Mouse (Mus musculus) CD4-positive helper T cell, adult 2 months (primary cell): ENCODE results near the gene St5.

Experiments
- DNase-seq: peaks from one replicate; pipeline ENCODE4 v3.0.0-alpha.2; 2012; ENCODE audit warnings: low read depth, missing footprints, low spot score

St5 gene

DNA sequence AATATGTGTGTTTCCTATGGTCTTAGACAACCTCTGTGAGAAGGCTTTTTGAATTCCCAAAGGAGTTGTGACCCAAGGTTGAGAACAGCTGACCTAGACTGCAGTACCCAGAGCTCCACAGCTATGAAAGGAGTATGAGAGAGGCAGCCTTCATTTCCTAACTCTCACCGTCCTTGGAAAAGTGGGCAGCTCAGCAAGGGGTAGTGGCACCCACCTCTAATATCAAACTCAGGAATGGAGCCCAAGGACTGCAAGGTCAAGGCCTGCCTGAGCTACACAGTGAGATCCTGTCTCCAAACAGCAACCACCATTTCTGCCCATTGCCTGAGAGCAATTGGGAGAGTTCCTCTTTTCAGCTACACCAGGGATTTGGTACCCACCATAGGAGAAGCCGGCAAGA lies 173.7 kb downstream of the St5 start:
- DNase-seq: no peak

DNA sequence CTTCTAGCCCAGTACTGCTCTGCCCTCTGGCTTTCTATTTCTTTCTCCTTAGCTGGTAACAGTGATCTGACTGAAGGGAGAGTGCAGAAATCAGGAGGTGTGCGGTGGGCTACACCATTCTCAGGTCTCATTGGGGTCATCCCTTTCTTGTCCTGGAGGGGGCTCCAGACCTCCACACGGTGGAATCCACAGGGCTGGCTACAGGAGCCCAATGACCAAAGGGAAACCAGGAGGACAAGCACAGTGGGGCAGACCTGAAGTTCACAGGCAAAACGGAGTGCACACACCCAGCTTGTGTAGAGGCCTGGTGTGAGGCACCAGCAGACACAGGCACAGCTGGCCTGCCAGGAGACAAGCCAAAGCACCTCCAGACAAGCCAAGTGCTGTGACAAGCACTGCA lies 175.0 kb downstream of the St5 start:
- DNase-seq: no peak

DNA sequence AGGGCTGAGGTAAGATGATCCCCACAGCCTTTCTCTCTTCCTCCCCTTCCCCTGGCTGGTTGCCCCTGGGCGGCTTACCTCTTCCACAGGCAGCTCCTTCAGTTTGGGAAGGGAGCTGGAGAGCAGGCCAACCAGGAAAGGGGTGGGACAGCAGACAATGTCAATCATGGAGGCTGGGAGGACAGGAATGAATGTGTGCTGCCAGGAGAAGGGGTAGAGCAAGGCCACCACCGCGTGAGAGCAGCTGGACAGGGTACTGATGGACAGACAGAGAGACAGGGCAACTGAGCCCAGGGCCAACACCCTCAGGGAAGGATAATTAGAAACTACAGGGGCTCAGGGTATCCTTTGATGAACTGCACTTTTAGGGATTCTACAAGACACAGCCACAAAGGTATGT lies 175.9 kb downstream of the St5 start:
- no peak for DNase-seq

DNA sequence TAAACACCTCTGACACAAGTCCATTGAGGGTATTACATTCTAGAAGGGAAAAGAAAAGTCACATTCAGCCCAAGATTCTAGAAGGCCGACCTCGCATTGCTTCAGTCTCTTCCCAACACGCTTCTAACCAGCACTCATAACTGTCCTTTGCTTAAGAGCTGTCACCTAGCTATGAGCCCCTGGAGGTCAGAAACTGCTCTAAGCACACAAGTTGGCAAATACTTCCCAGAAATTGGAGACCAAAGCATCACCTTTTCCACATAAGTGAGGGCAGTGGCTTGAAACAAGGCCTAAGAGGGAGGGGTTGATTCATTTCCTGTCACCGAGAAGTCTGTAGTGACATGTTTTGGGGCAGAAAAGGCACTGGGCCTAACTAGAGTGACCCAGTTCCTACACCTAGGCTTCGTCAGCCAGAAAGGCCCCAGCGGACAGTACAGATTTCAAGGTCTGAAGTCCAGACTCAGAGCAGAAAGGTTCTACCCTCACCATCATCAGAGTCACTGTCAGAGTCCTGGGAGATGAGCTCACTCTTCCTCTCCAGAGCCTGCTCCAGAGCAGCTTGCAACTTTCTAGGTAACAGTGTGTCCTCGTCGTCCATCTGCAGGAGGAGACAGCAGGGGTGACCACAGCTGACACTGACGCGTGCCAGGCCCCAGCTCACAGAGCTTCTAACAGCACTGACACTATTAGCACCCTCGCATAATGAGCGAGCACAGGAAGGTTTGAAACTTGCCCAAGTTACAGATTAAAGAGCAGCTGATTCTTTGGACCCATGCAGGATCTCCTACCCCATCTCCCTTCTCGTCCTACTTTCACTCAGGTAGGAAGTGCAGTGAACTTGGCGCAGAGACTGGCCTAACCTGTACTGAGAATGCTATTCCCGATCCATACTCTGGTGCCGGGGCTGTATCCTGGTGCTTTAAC lies 177.4 kb downstream of the St5 start:
- no peak for DNase-seq

DNA sequence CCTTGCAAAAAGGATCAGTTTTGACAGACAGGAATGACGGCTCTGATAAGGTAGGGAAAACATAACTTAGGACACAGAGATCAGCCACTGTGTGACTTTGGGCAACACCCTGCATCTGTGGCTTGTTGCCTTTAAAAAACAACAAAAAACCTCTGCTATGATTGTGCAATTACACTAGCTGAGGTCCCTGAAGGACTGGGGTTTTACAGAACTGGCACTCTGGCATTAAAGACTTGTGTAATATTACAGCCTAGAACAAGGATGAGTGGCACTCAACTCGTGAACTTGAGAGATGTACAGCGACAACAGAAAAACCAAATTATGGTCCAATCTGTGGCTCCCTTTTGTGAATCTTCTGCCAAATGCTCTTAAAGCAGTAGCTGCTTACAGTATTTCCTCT lies 178.6 kb downstream of the St5 start:
- no peak for DNase-seq

DNA sequence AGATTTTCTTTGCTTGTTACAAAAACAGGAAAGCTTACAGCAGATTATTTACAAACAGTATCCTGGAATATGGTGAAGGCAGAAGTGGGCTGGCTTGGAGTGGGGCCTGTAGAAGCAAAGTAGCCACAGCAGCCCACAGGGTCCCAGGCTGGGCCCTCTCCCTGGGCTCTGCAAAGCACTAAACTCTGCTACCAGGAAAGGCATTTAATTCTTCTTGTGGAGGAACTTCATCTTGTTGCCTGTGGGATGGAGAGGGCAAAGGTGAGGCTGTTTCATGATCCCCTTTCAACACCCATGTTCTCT lies 179.0 kb downstream of the St5 start:
- no peak for DNase-seq

DNA sequence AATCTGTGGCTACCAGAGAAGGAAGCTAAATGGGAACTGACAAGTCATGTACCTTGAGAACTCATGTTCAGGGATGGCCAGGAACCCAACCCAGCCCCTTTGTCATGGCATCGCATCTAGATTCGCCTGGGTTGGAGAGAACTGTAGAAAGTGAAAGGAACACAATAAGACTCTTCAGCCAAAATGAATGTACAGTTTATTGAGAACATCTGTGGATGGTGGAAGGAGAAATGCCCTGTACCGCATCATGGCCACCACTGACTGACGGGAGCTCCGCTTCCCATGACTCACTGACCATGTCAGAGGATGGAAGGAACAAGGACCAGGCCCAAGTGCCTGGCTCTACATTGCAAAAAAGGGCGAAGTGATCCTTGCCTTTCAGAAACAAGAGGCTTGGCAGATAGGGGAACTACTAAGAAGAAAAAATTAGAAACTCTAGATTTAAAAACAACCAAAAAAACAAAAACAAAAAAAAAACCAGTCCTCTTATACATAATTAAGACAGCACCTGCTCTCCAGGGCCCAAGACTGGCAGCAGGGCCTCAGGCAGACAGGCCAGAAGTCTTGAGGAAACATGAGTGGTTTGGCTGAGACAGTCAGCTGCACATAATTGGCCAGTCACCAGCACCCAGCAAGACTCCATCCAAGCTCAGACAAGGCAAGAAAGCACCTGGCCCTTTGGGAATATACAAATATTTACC lies 179.5 kb downstream of the St5 start:
- no peak for DNase-seq

DNA sequence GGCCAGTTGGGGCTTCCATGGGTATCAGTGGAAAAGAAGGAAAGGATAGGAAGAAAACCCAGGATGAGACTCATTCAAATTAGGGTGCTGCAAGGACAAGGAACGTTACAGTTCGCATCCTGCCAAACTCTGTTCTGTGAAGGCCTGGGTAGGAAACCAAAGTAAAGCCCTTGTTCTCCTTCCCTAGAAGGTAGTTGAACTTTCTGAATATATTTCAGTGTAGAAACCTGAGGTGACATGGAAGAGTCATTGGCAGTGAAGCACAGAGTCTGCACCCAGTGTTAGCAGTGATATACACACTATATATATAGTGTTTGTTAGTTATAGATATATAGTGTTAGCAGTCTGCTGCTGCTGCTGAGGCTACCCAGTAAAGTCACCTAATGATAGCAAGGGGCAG lies 180.1 kb downstream of the St5 start:
- DNase-seq: no peak

DNA sequence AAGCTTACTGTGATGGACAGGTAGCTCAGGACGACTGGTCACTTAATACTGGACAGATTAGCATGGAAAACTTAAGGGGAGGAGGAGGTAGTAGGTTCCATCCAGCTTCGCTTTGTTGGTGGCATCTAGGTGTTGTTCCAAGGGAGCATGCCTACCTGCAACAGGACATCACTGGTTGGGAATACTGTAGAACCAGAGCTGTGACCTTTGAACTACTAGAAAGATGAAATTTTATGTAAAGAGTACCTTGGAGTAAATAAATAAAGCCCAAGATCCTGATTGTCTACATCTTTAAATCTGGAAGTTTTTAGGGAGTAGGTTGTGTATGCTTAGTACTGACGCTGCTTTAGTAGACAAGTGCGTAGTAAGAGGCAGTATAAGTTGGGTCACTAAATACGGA lies 181.3 kb downstream of the St5 start:
- no peak for DNase-seq

DNA sequence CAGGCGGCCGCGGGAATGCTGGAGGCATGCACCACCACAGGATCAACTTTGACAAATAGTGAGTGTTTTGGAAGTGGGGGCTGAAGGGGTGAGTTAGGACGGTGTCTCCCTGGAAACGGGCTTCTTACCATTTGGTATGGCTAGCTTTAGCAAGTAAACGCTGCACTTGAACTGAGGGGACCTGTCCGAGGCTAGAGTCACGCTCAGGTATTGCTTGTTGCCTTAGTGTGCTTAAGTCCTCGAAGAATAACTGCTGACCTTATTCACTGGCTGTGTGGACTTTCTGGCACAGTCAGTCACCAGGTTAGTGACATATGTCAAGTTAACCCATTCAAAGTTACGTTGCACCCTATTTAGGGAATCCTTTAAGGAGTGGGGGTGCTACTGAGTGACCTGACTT lies 183.5 kb downstream of the St5 start:
- DNase-seq: peak; percentile 14

DNA sequence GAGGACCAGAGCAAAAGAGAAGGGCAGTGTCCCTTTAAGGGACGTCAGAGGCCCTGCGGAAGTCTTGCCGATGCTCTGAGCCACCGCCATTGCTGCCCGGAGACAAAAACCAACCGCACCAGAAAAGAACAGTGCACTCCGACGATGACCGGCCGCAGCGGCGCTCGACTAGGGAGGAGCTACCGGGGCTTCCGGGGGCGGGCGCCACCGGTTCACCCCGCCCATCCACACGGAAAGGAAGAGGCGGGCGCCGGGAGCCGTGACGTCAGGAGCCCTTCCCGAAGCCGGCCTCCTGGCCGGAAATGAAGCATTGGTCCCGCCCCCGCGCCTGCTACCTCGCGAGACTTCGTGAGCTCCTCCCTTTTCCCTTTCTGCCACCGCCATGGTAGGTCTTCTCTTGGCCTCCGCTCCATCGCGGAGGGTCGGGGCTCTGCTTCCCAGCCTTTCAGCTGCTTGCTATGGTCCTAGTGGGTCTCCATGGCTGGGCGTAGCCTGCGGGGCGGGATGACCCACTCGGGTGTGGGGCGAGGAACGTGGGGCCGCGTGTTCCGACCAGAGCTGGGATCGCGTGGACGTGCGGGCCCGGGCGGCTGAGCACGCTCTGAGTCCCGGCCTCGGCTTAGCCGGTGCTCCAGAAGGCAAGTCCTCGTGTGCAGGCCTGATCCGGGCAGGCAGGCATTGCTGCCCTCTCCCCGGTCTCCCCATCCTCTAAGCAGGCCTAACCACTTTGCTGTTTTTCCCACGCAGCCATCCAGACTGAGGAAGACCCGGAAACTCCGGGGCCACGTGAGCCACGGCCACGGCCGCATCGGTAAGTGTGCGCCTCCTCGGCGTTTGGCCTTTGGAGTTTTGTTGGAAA lies 184.3 kb downstream of the St5 start, which contains the start of gene Rpl27a:
Rpl27a (plus strand) TSS at position 310 of the 859 bp plus-strand sequence.
- peak; percentile 98 for DNase-seq

DNA sequence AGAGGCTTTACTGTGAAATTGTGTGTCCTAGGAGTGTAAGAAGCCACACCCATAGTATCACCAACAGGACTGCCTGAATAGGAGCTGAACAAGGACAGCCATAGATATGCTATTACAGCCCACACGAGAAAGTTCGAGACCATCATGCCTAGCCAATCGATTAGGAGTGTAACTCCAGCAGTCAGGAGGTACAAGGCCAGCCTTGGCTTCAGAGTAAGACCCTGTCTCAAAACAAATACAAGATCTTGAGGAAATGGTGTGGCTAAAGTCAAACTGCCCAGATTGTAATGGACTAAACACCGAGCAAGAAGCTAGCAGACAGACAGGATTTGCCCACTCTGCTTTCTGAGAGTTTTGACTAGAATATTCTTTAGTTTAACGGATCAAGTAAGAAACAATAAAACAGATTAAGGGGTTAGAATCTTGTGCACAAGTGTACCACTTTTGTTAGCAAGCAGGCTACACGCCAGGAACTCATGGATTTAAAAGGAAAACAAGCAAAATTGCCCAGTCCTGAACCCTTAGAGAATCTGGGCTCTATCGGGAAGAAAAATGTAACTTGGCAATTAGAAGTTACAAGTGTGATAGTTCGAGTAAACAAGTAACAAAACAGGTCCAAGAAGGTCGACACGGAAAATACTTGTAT lies 185.2 kb downstream of the St5 start:
- DNase-seq: no peak

DNA sequence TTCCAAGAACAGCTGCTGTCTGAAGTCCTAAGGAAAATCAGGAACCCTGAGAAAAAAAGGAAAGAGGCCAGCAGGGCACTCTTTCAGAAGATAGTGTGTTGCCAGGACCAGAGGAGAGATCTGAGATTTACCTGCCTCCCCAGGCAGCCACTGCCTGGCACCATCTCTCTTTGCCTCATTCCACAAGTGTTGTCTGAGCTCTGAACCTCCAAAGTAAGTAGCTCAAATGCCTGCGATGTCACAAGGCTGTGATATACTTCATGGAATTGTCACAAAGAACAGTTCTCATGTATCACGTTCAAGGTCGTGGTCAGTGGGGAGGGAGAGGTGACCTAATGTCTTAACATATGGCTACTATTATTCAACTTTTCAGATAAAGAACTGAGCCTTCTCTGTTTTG lies 186.9 kb downstream of the St5 start:
- DNase-seq: no peak

DNA sequence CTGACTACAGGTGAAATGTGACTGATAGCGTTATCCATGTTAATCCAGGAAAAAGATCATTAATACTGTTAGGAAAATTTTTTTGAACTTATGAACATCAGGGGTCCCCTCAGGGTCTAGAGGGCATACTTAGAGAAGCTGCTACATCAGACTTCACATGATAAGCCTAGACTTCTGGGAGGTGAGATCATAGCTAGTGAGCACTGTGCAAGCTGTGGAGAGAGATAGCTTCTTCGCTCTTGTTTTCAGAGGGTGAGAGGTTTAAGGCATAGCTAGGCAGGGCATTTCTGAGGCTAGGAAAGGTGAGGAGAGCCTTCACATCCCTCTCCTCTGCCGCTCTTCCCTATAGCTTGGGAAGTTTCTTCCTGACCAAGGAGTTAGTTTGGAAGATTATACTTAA lies 191.6 kb downstream of the St5 start:
- no peak for DNase-seq

DNA sequence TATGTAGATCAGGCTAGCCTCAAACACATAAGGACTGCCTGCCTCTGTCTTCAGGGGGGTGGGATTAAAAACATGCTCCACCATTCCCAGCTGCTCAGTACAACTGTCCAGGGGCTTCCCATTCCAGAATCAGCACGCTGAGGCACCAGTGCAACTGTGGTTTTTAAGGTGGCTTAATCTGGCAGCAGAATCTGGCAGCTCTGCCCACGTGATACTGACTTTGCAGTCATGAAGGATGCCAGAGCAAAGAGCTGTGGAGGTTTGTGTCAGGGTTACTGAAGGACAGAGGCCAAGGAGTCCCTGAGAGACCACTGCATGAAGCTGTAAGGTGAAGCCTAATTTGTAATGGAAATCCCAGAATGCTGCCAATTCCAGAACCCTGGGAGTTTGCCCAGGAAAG lies 192.6 kb downstream of the St5 start:
- DNase-seq: peak; percentile 16

DNA sequence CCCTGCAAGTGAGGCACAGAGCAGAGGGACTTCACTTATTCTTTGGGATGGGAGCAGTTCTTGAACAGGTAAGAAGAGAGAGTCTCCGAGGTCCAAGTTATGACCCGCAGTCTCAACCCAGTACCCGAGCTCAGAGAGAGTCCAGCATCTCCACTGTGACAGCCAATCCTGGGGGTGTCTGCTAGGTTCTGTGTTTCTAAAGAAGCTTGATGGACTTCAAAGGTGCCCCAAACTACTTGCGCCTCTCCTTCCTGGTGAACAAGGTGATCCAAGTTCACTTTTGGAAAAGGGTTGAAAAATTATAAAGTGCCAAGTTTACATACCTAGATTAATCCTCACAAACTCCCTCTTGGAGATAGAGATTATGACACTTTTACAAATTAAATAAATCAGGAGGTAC lies 195.4 kb downstream of the St5 start, which contains the start of gene Trim66:
Trim66 (minus strand) TSS at position 101 of the 400 bp plus-strand sequence.
- no peak for DNase-seq

DNA sequence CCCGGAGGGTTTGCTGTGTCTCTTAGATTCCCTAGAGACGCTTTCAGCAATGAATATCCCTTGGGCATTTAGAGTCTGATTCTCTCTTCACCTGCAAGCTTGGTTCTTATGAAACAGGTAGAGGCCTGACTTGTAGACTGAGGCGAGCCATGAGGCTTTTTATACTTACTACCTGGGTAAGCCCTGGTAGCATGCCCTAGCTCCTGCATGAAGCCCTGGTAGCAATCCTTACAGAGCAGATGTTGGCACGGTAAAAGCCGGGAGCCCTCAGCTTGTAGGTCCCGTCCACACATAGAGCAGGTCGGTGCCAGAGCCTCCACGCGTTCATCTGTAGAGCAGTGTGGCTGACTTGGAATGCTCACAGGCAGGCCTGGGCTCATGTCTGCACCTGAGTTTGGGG lies 195.8 kb downstream of the St5 start:
- no peak for DNase-seq

DNA sequence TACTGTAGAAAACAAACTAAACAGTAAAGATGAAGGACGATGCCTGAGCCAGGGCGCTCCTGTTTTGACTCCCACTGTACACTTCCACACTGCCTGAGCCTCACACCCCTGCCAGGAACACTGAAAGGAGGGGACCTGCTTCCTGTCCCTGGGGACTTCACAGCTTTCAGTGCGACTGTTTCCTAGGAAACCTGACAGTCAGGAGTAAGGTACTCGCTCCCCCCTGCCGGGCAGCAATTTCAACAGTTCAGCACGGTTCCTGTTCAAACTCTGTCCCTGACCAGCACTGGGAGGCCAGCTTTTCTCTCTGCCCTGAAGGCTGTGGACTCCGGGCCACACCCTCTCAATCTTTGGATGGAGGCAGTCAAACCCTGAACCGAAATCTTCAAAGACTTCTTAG lies 196.3 kb downstream of the St5 start:
- no peak for DNase-seq

DNA sequence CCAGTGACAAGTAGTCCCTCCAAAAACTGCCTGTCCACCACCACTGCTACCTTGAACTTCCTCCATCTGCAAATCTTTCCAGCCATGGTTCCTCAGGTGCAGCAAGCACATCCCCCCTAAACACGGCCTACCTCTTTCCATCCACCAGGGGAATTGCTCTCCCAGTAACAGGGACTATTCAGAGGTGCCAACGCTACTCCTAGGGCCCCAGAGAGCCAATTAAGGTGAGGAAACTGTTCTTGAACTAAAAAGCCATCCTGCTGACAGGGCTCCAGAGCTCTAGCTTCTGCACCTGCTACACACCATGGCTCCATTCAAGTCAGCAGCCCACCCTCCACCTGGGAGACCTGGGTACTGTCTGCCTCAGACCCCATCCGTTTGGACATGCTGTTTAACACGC lies 205.9 kb downstream of the St5 start:
- no peak for DNase-seq

DNA sequence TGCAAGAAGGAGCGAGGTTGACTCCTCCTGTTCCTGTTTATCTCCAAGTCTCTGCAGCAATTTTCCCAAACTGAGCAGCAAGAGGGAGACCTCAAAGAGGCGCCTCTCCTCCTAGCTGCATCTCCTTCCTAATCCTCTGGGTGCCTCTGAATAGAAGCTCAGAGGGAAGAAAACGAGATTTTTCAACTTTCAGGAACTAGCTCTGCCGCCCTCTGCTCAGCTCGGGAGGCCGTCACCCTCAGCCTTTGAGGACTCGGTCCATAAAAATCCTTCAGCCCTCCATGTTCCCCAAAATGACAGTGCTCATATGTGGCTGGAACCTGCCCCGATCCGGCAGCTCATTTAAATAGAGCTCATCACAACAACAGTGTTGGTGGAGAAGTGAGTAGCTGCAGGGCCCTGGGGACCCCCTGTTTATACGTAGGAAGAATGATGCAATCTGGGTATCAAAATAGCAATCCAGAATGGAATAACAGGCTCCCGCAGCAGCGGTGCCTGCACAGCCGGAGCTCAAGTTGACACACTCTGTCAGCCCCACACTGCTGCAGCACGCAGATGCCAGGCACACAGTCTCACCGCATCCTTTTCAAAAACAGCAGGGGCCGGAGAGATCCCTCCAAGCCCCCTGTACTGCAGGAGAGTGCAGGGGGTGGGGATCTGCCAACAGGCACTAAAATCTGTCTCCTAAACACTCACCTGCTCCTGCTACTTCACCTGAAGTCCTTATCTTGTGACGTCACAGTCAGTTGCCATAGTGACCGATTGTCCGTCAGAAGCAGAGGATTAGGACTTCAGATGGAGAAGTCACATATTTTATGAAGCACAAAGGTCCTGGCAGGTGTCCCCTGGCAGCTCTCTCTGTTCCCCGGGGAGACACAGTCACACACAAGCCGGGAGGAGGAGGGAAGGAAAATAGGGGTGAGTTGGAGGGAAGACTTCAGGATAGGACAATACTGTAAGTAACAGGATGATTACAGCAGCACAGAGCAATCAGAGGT lies 209.8 kb downstream of the St5 start:
- no peak for DNase-seq
